Mouse (Mus musculus) left cerebral cortex, adult 8-10 months (tissue): ENCODE data around the gene Dpy30. TPM values are rescaled to one million over a fixed set of nuclear protein-coding genes. Genes with fewer than 3 reads are reported as not detected.
"Not testable (repeated sequence)": the region's sequence is repeated elsewhere in the genome, so short reads cannot be mapped to it uniquely, and the experiment has no call there.

Experiments
- DNase-seq, 2 experiments: peaks; one replicate each; pipeline ENCODE4 v3.0.0; 2022; ENCODE audit warnings: low spot score in 2 of 2
- total RNA-seq, 4 experiments: library from RNA; stranded (reverse); gene quantifications; 2 replicates each; pipeline ENCODE4 v1.2.4; 2022

The Dpy30 gene
- 10 to 100 TPM; 46.1 to 50.2 (median 48.4) TPM for total RNA-seq

GRCm38 (mm10) chr17:74323844-74324243 lies at the start of gene Dpy30:
Gene Dpy30, minus strand, starts transcription at chr17:74323944.
- no peak for DNase-seq

DNA sequence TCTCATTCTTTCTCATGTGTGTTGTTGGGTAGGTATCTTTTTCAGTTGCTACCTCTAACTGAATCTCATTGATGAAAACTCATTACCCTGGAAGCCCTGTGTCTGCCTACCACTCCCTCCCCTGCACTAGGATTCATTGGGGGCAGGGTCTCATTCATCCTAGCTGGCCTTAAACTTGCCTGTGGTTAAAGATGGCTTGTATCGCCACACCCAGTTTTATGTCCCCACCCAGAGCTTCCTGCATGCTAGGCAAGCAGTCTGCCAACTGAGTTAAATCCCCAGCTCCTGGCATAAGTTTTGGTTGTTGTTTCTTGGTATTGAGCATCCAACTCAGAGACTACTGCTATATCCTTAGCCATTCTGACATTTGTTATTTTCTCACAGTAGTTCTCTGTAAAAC lies 39.8 kb upstream of the Dpy30 start:
- DNase-seq: no peak

DNA sequence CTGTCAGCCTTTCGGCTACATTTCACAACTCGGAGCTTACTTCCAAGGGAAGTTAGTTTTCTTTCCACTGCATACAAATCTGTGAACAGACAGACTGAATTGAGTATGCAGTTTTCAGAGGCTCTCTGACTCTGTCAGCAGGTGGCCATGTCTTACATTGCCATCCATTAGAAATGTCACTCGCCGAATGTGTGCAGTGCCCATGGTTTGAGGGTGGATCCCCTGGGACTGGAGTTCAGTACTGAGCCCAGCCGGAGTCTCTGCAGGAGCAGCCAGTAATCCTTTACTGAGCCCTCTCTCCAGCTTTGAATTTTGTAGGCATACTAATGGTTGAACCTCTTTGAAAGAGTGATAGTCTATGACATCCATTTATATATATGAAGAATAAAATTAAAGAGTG lies 17.4 kb upstream of the Dpy30 start:
- DNase-seq: no peak

DNA sequence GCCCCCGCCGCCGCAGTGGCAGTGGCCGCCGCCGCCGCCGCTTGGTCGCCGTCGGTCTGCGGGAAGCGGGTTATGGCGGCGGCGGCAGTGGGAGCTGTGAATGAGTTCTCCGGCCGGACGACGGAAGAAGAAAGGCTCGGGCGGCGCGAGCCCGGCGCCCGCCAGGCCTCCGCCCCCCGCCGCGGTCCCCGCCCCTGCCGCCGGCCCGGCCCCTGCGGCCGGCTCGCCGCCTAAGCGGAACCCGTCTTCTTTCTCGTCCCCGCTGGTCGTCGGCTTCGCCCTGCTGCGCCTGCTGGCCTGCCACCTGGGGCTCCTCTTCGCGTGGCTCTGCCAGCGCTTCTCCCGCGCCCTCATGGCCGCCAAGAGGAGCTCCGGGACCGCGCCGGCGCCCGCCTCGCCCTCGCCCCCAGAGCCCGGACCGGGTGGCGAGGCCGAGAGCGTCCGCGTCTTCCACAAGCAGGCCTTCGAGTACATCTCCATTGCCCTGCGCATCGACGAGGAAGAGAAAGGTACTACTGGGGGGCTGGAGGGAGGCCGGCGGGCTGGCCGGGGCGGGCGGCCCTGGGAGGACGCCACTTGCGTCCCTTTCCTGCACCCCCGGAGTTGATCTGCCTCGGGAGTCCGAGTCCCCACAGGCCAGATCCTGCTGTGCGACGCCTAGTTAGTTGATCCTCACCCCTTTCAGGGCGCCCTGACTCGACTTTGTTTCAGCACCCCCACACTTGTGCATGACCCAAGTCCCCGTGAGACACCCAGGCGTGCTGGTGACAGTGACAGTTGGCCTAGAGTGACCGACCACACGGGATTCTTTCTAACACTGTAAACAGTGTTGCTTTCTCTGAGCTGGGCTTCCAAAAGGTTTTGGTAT lies 15.4 kb upstream of the Dpy30 start, which contains the start of gene Spast:
Gene Spast, plus strand, starts transcription at position 51 of the 868 bp plus-strand sequence.
- DNase-seq: peak; percentile 25 to 35

- DNase-seq: peak; percentile 89 to 93
Measured at GRCm38 (mm10) chr17:74338225-74338931, 14.6 kb upstream of the Dpy30 start.

GRCm38 (mm10) chr17:74331049-74331676 lies 7.4 kb upstream of the Dpy30 start:
- no peak for DNase-seq

DNA sequence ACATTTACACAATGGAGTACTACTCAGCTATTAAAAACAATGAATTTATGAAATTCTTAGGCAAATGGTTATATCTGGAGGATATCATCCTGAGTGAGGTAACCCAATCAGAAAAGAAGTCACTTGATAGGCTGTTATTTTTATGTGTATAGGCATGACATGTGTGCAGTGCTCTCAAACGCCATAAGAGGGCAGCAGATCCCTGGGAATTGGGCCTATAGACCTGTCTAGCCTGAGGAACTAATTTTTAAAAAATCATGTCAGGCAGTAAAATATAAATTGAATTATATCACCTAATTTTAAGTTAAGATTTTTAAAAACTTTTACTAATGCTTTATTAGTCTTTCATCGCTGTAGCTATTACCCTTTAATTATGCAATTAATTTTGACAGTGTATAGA lies 4.4 kb upstream of the Dpy30 start:
- not testable (repeated sequence) for DNase-seq

DNA sequence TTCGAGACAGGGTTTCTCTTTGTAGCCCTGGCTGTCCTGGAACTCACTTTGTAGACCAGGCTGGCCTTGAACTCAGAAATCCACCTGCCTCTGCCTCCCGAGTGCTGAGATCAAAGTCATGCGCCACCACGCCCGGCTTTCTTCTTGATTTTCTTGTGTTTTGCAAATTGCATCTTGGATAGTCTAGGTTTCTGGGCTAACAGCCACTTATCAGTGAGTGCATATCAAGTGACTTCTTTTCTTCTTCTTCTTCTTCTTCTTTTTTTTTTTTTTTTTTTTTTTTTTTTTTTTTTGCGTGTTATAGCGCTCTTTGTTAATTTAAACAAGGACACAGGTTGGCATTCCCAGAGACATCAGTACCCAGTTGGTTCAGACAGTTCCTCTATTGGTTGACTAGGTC lies 3.5 kb upstream of the Dpy30 start:
- not testable (repeated sequence) for DNase-seq

DNA sequence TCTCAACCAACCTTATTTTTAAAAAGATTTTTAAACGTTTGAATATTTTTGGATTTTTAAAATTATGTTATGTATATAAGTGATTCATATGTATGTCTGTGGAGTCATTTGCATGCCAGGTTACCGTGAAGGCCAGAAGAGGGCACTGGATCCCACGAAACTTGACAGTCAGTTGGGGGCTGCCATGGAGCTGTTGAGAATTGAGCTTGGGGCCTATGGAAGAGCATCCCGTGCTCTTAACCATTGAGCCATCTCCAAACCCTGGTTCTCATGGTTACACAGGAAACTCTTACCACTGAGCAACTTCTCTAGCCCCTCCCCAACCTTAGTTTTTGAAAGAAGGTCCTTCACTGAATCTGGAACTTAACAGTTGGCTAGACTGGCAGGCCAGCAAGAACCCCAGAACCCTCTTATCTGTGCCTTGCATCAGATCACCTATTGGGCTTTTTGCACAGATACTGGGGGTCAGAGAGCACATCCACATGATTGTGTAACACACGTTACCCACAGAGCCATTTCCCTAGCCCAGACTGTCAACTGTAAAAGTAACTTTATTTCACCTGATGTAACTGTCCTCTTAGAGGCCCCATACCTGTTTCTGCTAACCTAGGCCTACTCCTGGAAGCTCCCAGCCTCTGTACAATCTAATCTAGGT lies 1.2 kb downstream of the Dpy30 start:
- no peak for DNase-seq

GRCm38 (mm10) chr17:74318721-74319120 lies 5.0 kb downstream of the Dpy30 start:
- DNase-seq: no peak

DNA sequence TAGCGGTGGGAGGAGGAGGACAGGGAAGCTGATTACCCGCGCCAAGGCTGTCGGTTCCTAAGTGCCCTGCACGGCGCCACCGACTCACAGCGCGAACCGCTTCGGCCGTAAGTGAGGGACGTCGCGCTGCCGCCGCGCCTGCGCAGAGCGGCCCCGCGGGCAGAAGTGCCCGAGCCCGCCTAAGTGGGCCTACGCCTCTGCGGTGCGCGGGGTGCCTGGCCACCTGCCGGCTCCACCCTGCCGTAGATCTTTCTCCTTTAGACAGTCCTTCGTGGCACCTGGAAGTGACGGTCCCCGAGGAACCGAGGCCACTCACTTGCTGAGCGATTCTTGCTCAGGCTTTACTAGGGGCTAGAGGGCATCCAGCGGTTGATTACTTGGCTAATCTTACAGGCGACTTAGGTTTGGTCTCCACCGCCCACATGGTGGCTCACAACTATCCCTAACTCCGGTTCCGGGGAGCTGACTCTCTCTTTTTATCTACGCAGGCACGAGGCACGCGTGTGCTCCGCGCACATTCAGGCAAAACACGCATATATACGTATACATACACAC lies 7.4 kb downstream of the Dpy30 start:
- DNase-seq: peak; percentile 80 to 86

GRCm38 (mm10) chr17:74315445-74316308 lies 8.1 kb downstream of the Dpy30 start:
- no peak for DNase-seq

DNA sequence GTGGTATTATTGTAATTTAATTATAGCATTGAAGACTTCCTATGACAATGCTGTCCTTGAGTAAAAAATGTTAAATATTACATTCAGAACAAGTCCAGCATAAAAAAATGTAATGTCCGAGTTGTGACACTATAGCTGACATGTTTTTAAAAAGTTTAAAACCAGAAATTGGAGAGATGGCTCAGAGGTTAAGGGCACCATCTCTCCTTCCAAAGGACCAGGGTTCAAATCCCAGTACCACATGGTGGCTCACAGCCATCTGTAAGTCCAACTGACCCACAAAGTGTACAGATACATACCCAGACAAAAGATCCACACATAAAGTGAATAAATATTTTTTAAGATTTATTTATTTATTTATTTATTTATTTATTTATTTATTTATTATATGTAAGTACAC lies 17.7 kb downstream of the Dpy30 start:
- DNase-seq: no peak

- DNase-seq: no peak
Measured at GRCm38 (mm10) chr17:74305616-74306015, 18.1 kb downstream of the Dpy30 start.

DNA sequence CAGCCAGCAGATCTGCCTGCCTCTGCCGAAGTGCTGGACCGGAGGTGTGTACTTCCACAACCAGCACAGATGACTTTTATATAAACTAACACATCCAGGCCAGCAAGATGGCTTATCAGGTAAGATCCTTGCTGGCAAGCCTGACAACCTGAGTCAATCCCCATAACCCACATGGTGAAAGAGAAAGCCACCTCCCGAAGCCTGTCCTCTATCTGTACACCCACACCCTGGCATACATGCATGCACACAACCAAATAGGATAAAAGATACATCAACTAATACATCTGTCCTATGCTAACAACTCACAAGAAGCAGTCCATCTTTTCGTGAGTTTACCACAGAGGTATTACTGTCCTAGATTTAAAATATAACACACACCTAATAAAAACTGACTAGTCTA lies 19.7 kb downstream of the Dpy30 start:
- no peak for DNase-seq

DNA sequence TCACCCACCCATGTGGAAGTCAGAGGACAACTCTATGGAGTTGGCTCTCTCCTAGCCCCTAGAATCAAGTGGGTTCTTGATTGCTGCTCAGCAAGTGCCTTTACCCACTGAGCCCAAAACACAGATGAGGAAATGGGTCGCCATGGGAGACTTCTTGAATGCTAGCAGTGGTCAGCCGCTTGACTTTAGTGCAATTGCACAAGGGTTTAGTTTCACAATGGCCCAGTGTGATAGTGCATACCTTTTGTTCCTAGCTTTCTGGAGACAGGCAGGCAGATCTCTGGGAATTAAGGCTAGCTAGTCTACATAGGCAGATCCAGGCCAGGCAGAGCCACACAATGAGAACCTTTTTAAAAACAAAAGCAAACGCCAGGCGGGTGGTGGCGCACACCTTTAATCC lies 23.7 kb downstream of the Dpy30 start:
- DNase-seq: no peak

- DNase-seq: not testable (repeated sequence)
Measured at GRCm38 (mm10) chr17:74296991-74297390, 26.8 kb downstream of the Dpy30 start.

DNA sequence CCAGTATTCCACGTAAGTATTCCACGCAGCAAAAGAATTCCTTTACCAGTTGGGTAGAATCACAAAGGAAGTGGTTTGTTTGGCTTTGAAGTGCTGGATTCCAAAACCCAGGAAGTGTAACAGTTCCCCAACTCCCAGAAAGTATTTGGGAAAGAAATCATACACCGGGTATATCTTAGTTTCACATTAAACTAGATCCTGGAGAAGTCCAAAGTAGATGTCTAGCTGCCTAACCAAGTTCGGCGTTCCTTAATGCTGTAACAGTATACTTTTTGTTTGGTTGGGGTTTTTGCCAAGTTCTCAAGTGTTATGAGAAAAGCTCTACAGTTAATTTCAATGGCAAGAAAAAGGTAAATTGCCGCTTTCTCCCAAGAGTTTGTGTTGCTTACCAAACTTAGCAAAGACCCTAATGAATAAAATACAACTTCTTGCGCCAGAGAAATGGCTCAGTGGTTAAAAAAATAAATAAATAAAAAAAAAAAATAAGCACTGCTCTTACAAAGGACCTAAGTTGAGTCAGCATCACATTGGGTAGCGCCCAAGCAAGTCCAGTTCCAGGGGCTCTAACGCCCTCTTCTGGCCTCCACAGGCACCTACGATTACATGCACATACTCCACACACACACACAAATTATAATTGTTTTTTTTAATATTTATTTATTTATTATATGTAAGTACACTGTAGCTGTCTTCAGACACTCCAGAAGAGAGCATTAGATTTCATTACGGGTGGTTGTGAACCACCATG lies 27.5 kb downstream of the Dpy30 start:
- no peak for DNase-seq
